ENCODE assay signal across 9 mouse cellular contexts in the genomic region with DNA sequence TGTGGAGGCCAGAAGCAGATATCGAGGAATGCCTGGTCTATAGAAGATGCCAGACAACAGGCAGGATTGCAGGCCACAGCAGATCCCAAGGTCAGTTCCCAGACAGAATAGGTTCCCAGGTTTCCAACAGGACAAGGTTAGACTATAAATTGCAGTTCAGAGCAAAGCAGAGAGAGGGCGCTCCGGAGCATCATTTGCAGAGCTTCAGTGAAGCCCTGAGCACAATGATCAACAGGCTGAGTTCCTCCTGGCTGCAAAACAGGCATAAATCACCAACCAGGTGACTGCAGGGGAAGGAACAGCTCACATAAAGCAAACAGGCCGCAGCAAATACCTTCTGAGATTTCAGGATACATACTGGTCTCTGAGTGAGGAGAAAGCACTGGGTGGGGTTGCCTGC.
DNase-seq lines count a peak whose midpoint lies in the region; ATAC-seq and TF ChIP-seq lines count a peak whose summit lies in the region.
"Had no signal": no experiment of that assay in that cellular context is flagged by ENCODE, and none has a peak within 500 bp of the region (broad histone marks: within the 10 kb centered on the region; RNA-seq: fewer than 3 reads in every experiment).

No protein-coding gene starts in this region.

- TF ChIP-seq POLR2A in kidney, adult 2 months (IDR thresholded peaks at IDR 0.05; ENCODE audit: low read depth, low read length) = no peak

- no peak overlapping the region for H3K27ac ChIP-seq in hindbrain, embryonic 11.5 days (ENCODE audit: low read depth, low read length)
- no peak overlapping the region for H3K27ac ChIP-seq in hindbrain, embryonic 12.5 days
- no peak overlapping the region for H3K27ac ChIP-seq in kidney, adult 2 months (ENCODE audit: insufficient read depth, low read depth, low read length)
- no peak overlapping the region for H3K27ac ChIP-seq in limb, embryonic 10.5 days
- H3K27ac ChIP-seq: neural tube, embryonic 13.5 days had no signal

- TF ChIP-seq CTCF in kidney, adult 2 months (conservative IDR thresholded peaks at IDR 0.05; ENCODE audit: insufficient read depth, insufficient read length, low read depth, low read length) = peak; percentile 86

- no peaks in the 10 kb centered on the region for H3K27me3 ChIP-seq in hindbrain, embryonic 11.5 days (ENCODE audit: control insufficient read depth, insufficient read depth, low read length)
- H3K27me3 ChIP-seq in hindbrain, embryonic 12.5 days = no peaks in the 10 kb centered on the region
- H3K27me3 ChIP-seq in kidney, adult 2 months (replicated peaks; ENCODE audit: control insufficient read depth, insufficient read depth, low read length) = no peaks in the 10 kb centered on the region
- no peaks in the 10 kb centered on the region for H3K27me3 ChIP-seq in limb, embryonic 10.5 days (ENCODE audit: low read depth, poor library complexity, severe bottlenecking)
- H3K27me3 ChIP-seq: neural tube, embryonic 13.5 days had no signal

- H3K36me3 ChIP-seq in hindbrain, embryonic 11.5 days (ENCODE audit: control insufficient read depth, insufficient read depth, low read length) = 0 out of 2 replicates have a peak, but pooled peaks cover 3% of the 10 kb centered on the region
- H3K36me3 ChIP-seq in hindbrain, embryonic 12.5 days = no peaks in the 10 kb centered on the region
- no peaks in the 10 kb centered on the region for H3K36me3 ChIP-seq in kidney, adult 2 months (ENCODE audit: control insufficient read depth, insufficient read depth, low read length)
- peaks cover 18% of the 10 kb centered on the region for H3K36me3 ChIP-seq in limb, embryonic 10.5 days
- H3K36me3 ChIP-seq: neural tube, embryonic 13.5 days had no signal

- no peaks in the 10 kb centered on the region for H3K9me3 ChIP-seq in hindbrain, embryonic 11.5 days (ENCODE audit: control insufficient read depth, low read length)
- no peaks in the 10 kb centered on the region for H3K9me3 ChIP-seq in hindbrain, embryonic 12.5 days (replicated peaks)
- H3K9me3 ChIP-seq in limb, embryonic 10.5 days (replicated peaks) = no peaks in the 10 kb centered on the region
- H3K9me3 ChIP-seq: neural tube, embryonic 13.5 days had no signal

- no peak overlapping the region for H3K4me3 ChIP-seq in hindbrain, embryonic 11.5 days (ENCODE audit: low read depth, low read length)
- no peak overlapping the region for H3K4me3 ChIP-seq in hindbrain, embryonic 12.5 days
- no peak overlapping the region for H3K4me3 ChIP-seq in kidney, adult 2 months (ENCODE audit: insufficient read depth, low read depth, low read length)
- no peak overlapping the region for H3K4me3 ChIP-seq in limb, embryonic 10.5 days
- H3K4me3 ChIP-seq: neural tube, embryonic 13.5 days had no signal

- no peak overlapping the region for H3K4me2 ChIP-seq in hindbrain, embryonic 11.5 days (replicated peaks; ENCODE audit: low read depth, low read length)
- H3K4me2 ChIP-seq in hindbrain, embryonic 12.5 days (replicated peaks) = no peak overlapping the region
- H3K4me2 ChIP-seq: neural tube, embryonic 13.5 days had no signal

- 30% methylated on average over 4 of the region's 4 CpGs for WGBS in hindbrain, embryonic 11.5 days
- WGBS in hindbrain, embryonic 12.5 days = 34% methylated on average over 4 of the region's 4 CpGs
- WGBS in kidney, adult 2 months = 32% methylated on average over 4 of the region's 4 CpGs
- 29% methylated on average over 4 of the region's 4 CpGs for WGBS in limb, embryonic 10.5 days

- no peak overlapping the region for H3K9ac ChIP-seq in hindbrain, embryonic 11.5 days (ENCODE audit: low read depth, low read length)
- no peak overlapping the region for H3K9ac ChIP-seq in hindbrain, embryonic 12.5 days
- H3K9ac ChIP-seq: neural tube, embryonic 13.5 days had no signal

- ATAC-seq in hindbrain, embryonic 11.5 days (ENCODE audit: low FRiP score) = no peak
- no peak for ATAC-seq in hindbrain, embryonic 12.5 days (ENCODE audit: low FRiP score)

- DNase-seq in hindbrain, embryonic 11.5 days (ENCODE audit: low spot score) = peak; percentile 86
- peak; percentile 46 for DNase-seq in c-Kit-positive CD71-positive TER-119-negative erythroid progenitor cells, embryonic 14.5 days (ENCODE audit: low read depth)
- peak; percentile 65 to 78 for DNase-seq in frontal cortex, postnatal 25 days (ENCODE audit: low spot score in 2 of 2)
- DNase-seq in kidney, adult 2 months = peak; percentile 83
- DNase-seq in limb, embryonic 10.5 days (ENCODE audit: low spot score) = peak; percentile 78
- peak; percentile 61 for DNase-seq in ovary, postnatal 10 days (ENCODE audit: low spot score)
- peak; percentile 81 for DNase-seq in thymus, postnatal 0 days (ENCODE audit: low spot score)

- H3K4me1 ChIP-seq in hindbrain, embryonic 11.5 days (replicated peaks; ENCODE audit: control insufficient read depth, insufficient read depth, low read length) = peaks cover 3% of the 10 kb centered on the region; the same call in 1 of the 2 replicates
- peaks cover 20% of the 10 kb centered on the region for H3K4me1 ChIP-seq in hindbrain, embryonic 12.5 days
- H3K4me1 ChIP-seq in kidney, adult 2 months (ENCODE audit: control insufficient read depth, insufficient read depth, low read length) = no peaks in the 10 kb centered on the region
- no peaks in the 10 kb centered on the region for H3K4me1 ChIP-seq in limb, embryonic 10.5 days
